Mouse (Mus musculus) spleen, embryonic (tissue): ENCODE data around the gene Gsap.
"Not testable (repeated sequence)": the region's sequence is repeated elsewhere in the genome, so short reads cannot be mapped to it uniquely, and the experiment has no call there.

Experiments
- CTCF ChIA-PET: fragments of 350-600 bp; sonication (Branson Sonifier 250); formaldehyde crosslinking; loops from one replicate; lab custom pipeline; 2022; lab: Charles Lee

The Gsap gene

GRCm38 (mm10) chr5:21185764-21186685, at the start of gene Gsap:
Gene Gsap, plus strand, starts transcription at chr5:21186255.
- CTCF ChIA-PET, result no interaction called here

- CTCF ChIA-PET, result no interaction called here
Observed at GRCm38 (mm10) chr5:21136575-21136974, 49.5 kb upstream of the Gsap start.

DNA sequence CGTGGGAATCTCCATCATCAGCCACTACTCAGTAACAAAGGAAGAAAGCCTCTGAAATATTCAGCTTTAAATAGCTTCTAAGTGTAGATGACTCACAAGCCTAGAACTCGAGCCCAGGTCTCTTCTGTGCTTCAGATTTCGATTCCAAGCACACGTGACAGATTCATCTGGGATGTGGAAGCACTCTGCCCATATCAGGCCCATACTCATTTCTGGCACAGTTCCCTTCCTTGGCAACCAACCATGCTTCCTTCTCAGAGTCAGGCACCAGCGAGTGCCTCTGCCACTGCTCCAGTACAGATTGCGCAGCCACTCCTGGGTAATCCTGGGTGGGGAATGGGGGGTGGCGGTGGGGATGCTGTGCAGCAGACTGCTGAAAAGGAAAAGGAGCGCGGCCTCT, 46.5 kb upstream of the Gsap start:
- CTCF ChIA-PET, result no interaction called here

- CTCF ChIA-PET, result not testable (repeated sequence)
Observed at GRCm38 (mm10) chr5:21141133-21141551, 44.9 kb upstream of the Gsap start.

- CTCF ChIA-PET, result no interaction called here
Observed at GRCm38 (mm10) chr5:21141626-21142025, 44.4 kb upstream of the Gsap start.

- CTCF ChIA-PET, result no interaction called here
Observed at GRCm38 (mm10) chr5:21143032-21143431, 43.0 kb upstream of the Gsap start.

- CTCF ChIA-PET, result no interaction called here
Observed at GRCm38 (mm10) chr5:21144506-21145169, 41.4 kb upstream of the Gsap start.

- CTCF ChIA-PET, result no interaction called here
Observed at GRCm38 (mm10) chr5:21148358-21148757, 37.7 kb upstream of the Gsap start.

- CTCF ChIA-PET, result interaction anchor here (0.7 kb wide), 1 partner anchor 143 kb away, joined by 11 read pairs; no protein-coding TSS in a partner anchor
Observed at GRCm38 (mm10) chr5:21153672-21154071, 32.4 kb upstream of the Gsap start.

GRCm38 (mm10) chr5:21156770-21157169, 29.3 kb upstream of the Gsap start:
- CTCF ChIA-PET, result no interaction called here

GRCm38 (mm10) chr5:21159536-21159935, 26.5 kb upstream of the Gsap start:
- CTCF ChIA-PET, result no interaction called here

GRCm38 (mm10) chr5:21160781-21161180, 25.3 kb upstream of the Gsap start:
- CTCF ChIA-PET, result no interaction called here

DNA sequence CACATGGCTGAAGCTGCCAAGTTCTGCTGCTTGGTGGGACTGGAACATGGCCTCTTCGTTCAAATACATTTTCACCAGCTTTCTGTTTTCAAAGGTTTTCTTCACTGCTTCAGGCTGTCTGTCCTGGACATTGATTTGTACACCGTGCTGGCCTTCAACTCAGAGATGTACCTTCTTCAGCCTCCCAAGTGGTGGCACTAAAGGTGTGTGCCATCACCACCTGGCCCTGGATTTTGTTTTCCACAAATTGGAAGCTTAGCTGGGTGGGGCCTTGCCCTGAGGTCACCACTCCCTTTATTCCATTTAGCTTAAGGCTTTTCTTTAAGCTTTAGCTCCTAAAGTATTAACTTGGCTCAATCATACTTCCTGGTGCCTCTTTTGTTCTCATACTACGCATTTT, 22.6 kb upstream of the Gsap start:
- CTCF ChIA-PET, result no interaction called here

- CTCF ChIA-PET, result interaction anchor here (0.6 kb wide), 1 partner anchor 350 kb away, joined by 3 read pairs; no protein-coding TSS in a partner anchor
Observed at GRCm38 (mm10) chr5:21168689-21169345, 17.2 kb upstream of the Gsap start.

GRCm38 (mm10) chr5:21169346-21169745, 16.7 kb upstream of the Gsap start:
- CTCF ChIA-PET, result no interaction called here

- CTCF ChIA-PET, result no interaction called here
Observed at GRCm38 (mm10) chr5:21169877-21170276, 16.2 kb upstream of the Gsap start.

DNA sequence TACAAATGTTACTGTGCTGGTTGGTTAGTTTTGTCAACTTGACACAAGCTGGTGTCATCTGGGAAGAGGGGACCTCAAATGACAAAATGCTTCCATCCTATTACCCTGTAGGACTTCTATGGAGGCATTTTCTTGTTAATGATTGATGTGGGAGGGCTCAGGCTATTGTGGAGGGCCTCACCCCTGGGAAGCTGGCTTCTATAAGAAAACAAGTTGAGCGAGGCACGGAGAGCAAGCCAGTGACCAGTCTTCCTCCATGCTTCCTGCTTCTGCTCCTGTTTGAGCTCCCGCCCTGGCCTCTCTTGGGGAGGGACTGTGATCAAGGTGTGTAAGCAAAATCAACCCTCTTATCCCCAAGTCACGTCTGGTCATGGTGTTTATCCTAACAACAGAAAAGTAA, 15.6 kb upstream of the Gsap start:
- CTCF ChIA-PET, result no interaction called here

DNA sequence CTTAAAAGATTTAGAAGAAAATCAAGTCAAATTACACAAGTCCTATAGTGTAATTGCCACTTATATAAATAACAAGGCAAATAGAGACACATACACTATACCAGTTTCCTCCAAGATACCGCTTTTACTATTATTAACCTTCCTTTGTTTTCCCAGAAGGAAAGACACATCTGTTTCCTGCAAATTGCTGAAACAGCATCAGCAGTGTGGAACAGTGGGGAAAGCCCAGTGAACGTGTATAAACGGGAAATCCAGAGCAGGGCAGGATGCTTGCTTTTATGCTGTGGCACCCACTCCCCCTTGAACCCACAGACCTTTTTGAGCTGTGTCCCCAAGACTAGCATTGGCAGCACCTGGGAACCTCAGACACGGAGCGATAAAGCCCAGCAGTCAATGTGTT, 15.2 kb upstream of the Gsap start:
- CTCF ChIA-PET, result no interaction called here

DNA sequence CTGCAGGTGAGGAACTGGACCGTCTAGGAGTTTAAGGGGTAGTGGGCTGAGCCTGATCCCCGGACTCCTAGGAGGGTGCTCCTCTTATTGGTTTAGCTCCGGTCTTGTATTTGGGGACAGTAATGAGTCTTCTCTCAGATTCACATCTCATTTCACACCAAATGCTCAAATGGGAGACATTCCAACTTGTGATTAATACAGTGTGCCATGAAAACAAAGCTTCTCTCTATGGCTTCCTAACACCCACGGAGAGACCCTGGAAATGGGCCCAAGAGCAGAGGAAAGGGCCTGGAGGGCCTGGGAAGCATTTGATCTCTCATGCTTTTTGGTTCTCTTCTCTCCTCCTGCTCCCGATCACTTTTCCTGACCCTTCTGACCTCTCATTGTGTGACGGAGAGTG, 14.7 kb upstream of the Gsap start:
- CTCF ChIA-PET, result no interaction called here

DNA sequence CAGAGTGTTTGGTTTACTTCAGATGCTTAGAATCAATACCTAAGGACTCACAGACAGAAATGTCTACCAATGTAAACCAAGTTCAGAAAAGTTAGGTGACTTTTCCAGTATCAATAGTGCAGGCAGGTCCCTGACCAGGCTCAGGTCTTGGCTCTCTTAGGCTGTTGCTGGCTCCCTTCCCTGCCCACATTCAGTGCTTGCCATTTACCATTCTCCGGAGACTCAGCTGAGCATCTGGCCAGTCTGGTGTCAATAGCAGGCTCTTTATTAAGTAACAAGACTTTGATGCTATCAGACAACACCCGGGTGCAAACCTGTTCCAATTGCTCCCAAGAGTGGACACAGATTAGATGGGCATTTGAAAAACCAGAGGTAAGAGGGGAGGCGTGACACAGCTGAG, 13.7 kb upstream of the Gsap start:
- CTCF ChIA-PET, result no interaction called here

DNA sequence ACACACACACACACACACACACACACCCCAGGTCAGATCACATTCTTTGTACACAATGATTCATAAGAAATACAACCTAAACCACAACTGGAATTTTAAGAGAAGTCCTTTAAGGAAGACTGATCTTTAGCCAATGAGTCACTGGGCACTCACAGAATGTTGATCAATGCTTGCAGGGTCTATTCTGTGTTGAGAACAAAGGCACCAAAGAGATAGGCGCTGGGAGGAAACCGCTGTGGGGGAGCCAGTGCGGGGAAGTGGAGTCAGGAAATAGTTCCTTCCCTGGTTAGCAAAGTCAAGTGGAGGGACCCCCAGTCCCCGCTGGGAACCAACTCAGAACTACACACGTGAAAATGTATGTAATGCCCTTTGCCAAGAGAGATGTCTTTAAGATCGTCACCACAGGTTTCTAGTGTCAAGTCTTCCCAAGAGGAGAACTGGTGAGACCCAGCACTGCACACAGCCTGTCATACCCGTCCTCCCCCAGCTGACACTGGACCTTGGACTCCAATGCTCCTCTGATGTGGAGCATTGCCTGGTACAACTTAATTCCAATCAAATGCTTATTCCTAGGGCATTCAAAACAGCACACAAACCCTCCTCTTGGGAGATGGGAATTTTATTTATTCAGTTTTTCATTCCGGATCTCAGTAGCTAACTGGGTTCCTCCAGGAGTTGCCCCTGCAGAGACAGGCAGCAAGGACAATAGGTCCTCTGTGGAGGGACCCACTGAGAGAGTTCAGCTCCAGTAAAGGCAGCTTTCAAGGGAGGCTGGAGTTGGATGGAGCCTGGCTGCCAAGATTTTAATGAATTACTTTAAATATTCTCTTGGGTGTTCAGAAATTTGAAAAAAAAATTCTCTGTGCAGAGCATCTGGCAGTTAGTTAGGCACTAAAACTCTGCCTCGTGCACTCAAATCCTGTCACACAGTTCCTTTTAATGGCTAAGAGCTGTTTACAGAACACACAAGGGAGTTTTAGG, 10.6 kb upstream of the Gsap start:
- CTCF ChIA-PET, result no interaction called here
